Mouse (Mus musculus) CH12.LX (cell line): ENCODE measurements at regions not wholly inside any gene's neighbourhood (a gene's known extent, or its start where the extent isn't known, plus 50 kb on each side); places are given as distances from the start of the nearest gene placed in this dataset.

Source experiments
- CHD2 ChIP-seq: IDR thresholded peaks from 2 replicates; pipeline ENCODE4 v1.6.1; 2011; ENCODE audit warnings: low read length, improper control_type of control experiment
- CTCF ChIP-seq, 2 experiments: IDR thresholded peaks in 1 of 2; conservative IDR thresholded peaks in 1 of 2; 2 replicates each; pipeline ENCODE4 v1.5.1; 2011 to 2012; ENCODE audit warnings: low read depth in 2 of 2, low read length in 2 of 2, improper control_type of control experiment in 1 of 2, inconsistent platforms in 1 of 2, mild to moderate bottlenecking in 1 of 2, moderate library complexity in 1 of 2
- EP300 ChIP-seq: IDR thresholded peaks from 2 replicates; pipeline ENCODE4 v1.6.1; 2011; ENCODE audit warnings: low read length, improper control_type of control experiment
- HCFC1 ChIP-seq: IDR thresholded peaks from 2 replicates; pipeline ENCODE4 v1.6.1; 2012; ENCODE audit warnings: low read depth, mild to moderate bottlenecking, inconsistent platforms, low read length, improper control_type of control experiment
- MAFK ChIP-seq: IDR thresholded peaks from 2 replicates; pipeline ENCODE4 v1.6.1; 2011; ENCODE audit warnings: low read length, improper control_type of control experiment; ENCODE audit not compliant: insufficient replicate concordance
- MAX ChIP-seq: IDR thresholded peaks from 2 replicates; pipeline ENCODE4 v1.6.1; 2011; ENCODE audit warnings: low read length, improper control_type of control experiment
- MEF2A ChIP-seq: IDR thresholded peaks from 2 replicates; pipeline ENCODE4 v1.6.1; 2014; ENCODE audit warnings: low read depth, mild to moderate bottlenecking, inconsistent platforms, low read length, improper control_type of control experiment, borderline replicate concordance
- MXI1 ChIP-seq: IDR thresholded peaks from 2 replicates; pipeline ENCODE4 v1.6.1; 2011; ENCODE audit warnings: mild to moderate bottlenecking, low read depth, low read length, improper control_type of control experiment
- PAX5 ChIP-seq: IDR thresholded peaks from 2 replicates; pipeline ENCODE4 v1.6.1; 2012; ENCODE audit warnings: low read length, inconsistent platforms, mixed read lengths
- POLR2A ChIP-seq: IDR thresholded peaks from 2 replicates; pipeline ENCODE4 v1.6.1; 2011; ENCODE audit warnings: low read depth, mild to moderate bottlenecking, improper control_type of control experiment, low read length
- UBTF ChIP-seq: IDR thresholded peaks from 2 replicates; pipeline ENCODE4 v1.6.1; 2012; ENCODE audit warnings: low read depth, mild to moderate bottlenecking, inconsistent platforms, low read length, improper control_type of control experiment, moderate library complexity

DNA sequence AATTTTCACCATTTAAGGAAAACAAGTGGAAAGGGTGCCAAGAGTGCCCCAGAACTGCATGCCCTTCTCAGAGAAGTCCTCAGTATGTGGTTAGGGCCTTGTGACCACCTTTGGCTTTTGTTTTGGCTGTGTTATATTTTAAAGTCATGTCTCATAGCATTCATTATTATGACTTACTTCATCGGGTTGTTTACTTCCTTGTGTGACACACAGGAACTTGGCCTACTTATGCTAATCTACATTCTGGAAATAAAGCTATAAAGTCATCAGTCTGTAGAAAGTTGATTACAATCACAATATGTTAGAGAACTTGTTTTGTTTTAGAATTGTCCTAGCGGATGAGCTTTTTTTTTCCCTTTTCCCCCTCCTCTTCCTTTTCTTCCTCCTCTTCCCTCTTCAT is 236.3 kb downstream of the Mef2c start:
- TF ChIP-seq MEF2A = no peak
- no peak for TF ChIP-seq EP300
- no peak for TF ChIP-seq MXI1
- no peak for TF ChIP-seq POLR2A
- TF ChIP-seq PAX5 = no peak
- no peak for TF ChIP-seq MAX
- TF ChIP-seq HCFC1 = no peak
- no peak for TF ChIP-seq CTCF (conservative IDR thresholded peaks at IDR 0.05 in 1 of 2, IDR thresholded peaks at IDR 0.05 in 1 of 2; ENCODE audit: low read depth in 2 of 2, low read length in 2 of 2)
- TF ChIP-seq CHD2 = no peak
- no peak for TF ChIP-seq MAFK
- TF ChIP-seq UBTF = no peak
